Mouse (Mus musculus) midbrain, embryonic 14.5 days (tissue): ENCODE data around the gene Pdcd4. TPM values are rescaled to one million over a fixed set of nuclear protein-coding genes. Genes with fewer than 3 reads are reported as not detected.

ENCODE experiments used
- ATAC-seq: fragments of 200-750 bp; cut with Nextera tagmentation; 2 replicates; pipeline ENCODE4 v1.8.0; 2017; ENCODE audit warnings: moderate number of reproducible peaks, moderate library complexity; ENCODE audit not compliant: low FRiP score, low TSS enrichment
- DNase-seq: peaks from one replicate; pipeline ENCODE4 v3.0.0-alpha.2; 2015
- H3K27ac ChIP-seq: fragments of 300-500 bp; sonication (generic); replicated peaks from 2 replicates; pipeline ENCODE4 v1.5.1; 2014; ENCODE audit warnings: mild to moderate bottlenecking, low read depth, low read length, moderate library complexity
- H3K27me3 ChIP-seq: fragments of 300-500 bp; sonication (generic); 2 replicates; pipeline ENCODE4 v1.6.1; 2014; ENCODE audit warnings: low read length, control low read depth, mixed read lengths; ENCODE audit not compliant: control insufficient read depth, insufficient read depth
- H3K36me3 ChIP-seq: fragments of 300-500 bp; sonication (generic); 2 replicates; pipeline ENCODE4 v1.6.1; 2014; ENCODE audit warnings: low read length, control low read depth; ENCODE audit not compliant: control insufficient read depth, insufficient read depth
- H3K4me1 ChIP-seq: fragments of 300-500 bp; sonication (generic); 2 replicates; pipeline ENCODE4 v1.6.1; 2014; ENCODE audit warnings: mild to moderate bottlenecking, antibody characterized with exemption, low read length, control low read depth; ENCODE audit not compliant: control insufficient read depth, insufficient read depth
- H3K4me2 ChIP-seq: fragments of 300-500 bp; sonication (generic); 2 replicates; pipeline ENCODE4 v1.6.1; 2014; ENCODE audit warnings: mild to moderate bottlenecking, low read length, moderate library complexity
- H3K4me3 ChIP-seq: fragments of 300-500 bp; sonication (generic); replicated peaks from 2 replicates; pipeline ENCODE4 v1.5.1; 2014; ENCODE audit warnings: low read depth, low read length
- H3K9ac ChIP-seq: fragments of 300-500 bp; sonication (generic); replicated peaks from 2 replicates; pipeline ENCODE4 v1.6.1; 2014; ENCODE audit warnings: mild to moderate bottlenecking, low read length, moderate library complexity
- H3K9me3 ChIP-seq: fragments of 300-500 bp; sonication (generic); 2 replicates; pipeline ENCODE4 v1.6.1; 2016; ENCODE audit warnings: low read length, control low read depth, mixed read lengths; ENCODE audit not compliant: control insufficient read depth
- WGBS: fragments of 180-500 bp; shearing (Covaris S2); extraction: QIAGEN DNeasy Blood & Tissue Kit; methylation state at CpG from one replicate; pipeline ENCODE4 v1.1.7; 2014; 5-methylcytosine and 5-hydroxymethylcytosine counted together
- polyA plus RNA-seq: library from polyadenylated mRNA; unstranded; fragments of >200 nt; fragmentation: Nextera tagmentation; extraction: Ambion mirVana; gene quantifications from 2 replicates; pipeline ENCODE4 v1.2.1, GENCODE M21; 2014

The Pdcd4 gene
- polyA plus RNA-seq, 1 experiment from 2014 or later, result 73.9 TPM

DNA sequence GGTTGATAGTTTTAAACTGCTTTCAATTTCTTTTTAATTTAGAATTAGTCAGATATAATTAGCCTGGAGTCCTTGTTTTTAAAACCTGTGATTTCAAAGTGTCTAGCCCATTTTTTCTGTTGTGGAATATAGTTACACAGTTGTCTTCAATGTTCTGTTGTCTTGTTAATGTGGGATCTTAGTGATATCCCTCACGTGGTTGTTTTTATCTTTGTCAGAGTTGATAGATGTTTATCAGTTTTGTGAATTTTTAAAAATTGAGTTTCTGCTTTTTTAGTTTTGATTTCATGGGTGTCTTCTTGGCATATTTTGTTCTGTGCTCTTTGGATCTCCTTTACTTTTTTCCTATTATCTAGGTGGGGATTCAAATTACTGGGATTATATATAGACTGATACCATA is 81.6 kb downstream of the Pdcd4 start:
- 88% methylated on average over 1 of the region's 1 CpGs for WGBS
- no peak overlapping the region for H3K4me2 ChIP-seq
- DNase-seq (no peak), ATAC-seq (no peak)
- H3K4me1 ChIP-seq, result no peaks in the 10 kb centered on the region
- H3K9me3 ChIP-seq, result 0 out of 2 replicates have a peak, but pooled peaks cover 4% of the 10 kb centered on the region
- H3K4me3 ChIP-seq, result no peak overlapping the region
- no peaks in the 10 kb centered on the region for H3K36me3 ChIP-seq
- H3K27me3 ChIP-seq, result no peaks in the 10 kb centered on the region
- no peak overlapping the region for H3K9ac ChIP-seq
- no peak overlapping the region for H3K27ac ChIP-seq

Other genes with a start within 250 kb of the Pdcd4 start
- gene Rbm20, start 214.9 kb upstream of the Pdcd4 start, polyA plus RNA-seq, result 0.61 TPM in 2 replicates
- gene Shoc2, start 52.1 kb downstream of the Pdcd4 start, polyA plus RNA-seq, result 59.9 and 76.7 TPM in 2 replicates
- gene Bbip1, start 52.4 kb downstream of the Pdcd4 start, polyA plus RNA-seq, result 134 and 163 TPM in 2 replicates
- 4.1 and 4.2 TPM in 2 replicates for gene Adra2a, start 151.9 kb downstream of the Pdcd4 start, polyA plus RNA-seq